Mouse (Mus musculus): ENCODE results near the gene Sebox. TPM values are rescaled to one million over a fixed set of nuclear protein-coding genes. Genes with fewer than 3 reads are reported as not detected.

Gene Sebox
- polyA plus RNA-seq, 1 experiment, result not detected

GRCm38 (mm10) chr11:78534516-78534915 lies 31.3 kb downstream of the Sebox start:
- no peak for DNase-seq (ENCODE audit: low read depth)

- no peak for DNase-seq (ENCODE audit: low read depth)
Measured at GRCm38 (mm10) chr11:78535376-78536079, 32.3 kb downstream of the Sebox start.

- DNase-seq (ENCODE audit: low read depth), result peak; percentile 96
Measured at GRCm38 (mm10) chr11:78536080-78536689, 32.9 kb downstream of the Sebox start, which contains the start of the genes Tnfaip1 and Ift20. Gene Tnfaip1, minus strand, starts transcription at chr11:78536332. Gene Ift20, plus strand, starts transcription at chr11:78536361.

GRCm38 (mm10) chr11:78536690-78537084 lies 33.4 kb downstream of the Sebox start:
- no peak for DNase-seq (ENCODE audit: low read depth)

- no peak for DNase-seq (ENCODE audit: low read depth)
Measured at GRCm38 (mm10) chr11:78540358-78540757, 37.1 kb downstream of the Sebox start.

GRCm38 (mm10) chr11:78544449-78545111 lies 41.3 kb downstream of the Sebox start:
- DNase-seq (ENCODE audit: low read depth), result no peak

- no peak for DNase-seq (ENCODE audit: low read depth)
Measured at GRCm38 (mm10) chr11:78545181-78545580, 41.9 kb downstream of the Sebox start.

- no peak for DNase-seq (ENCODE audit: low read depth)
Measured at GRCm38 (mm10) chr11:78547718-78548460, 44.6 kb downstream of the Sebox start.

GRCm38 (mm10) chr11:78549491-78549987 lies 46.3 kb downstream of the Sebox start:
- DNase-seq (ENCODE audit: low read depth), result no peak

- DNase-seq (ENCODE audit: low read depth), result no peak
Measured at GRCm38 (mm10) chr11:78550168-78551058, 47.2 kb downstream of the Sebox start, which contains the start of gene Tmem97. Gene Tmem97, minus strand, starts transcription at chr11:78550777.

- no peak for DNase-seq (ENCODE audit: low read depth)
Measured at GRCm38 (mm10) chr11:78551059-78551398, 47.8 kb downstream of the Sebox start.

Other genes starting within 250 kb of the Sebox start
- gene 2610507B11Rik, start 241.7 kb upstream of the Sebox start, polyA plus RNA-seq (2012; rRNA removed), result 99.8 and 106 TPM in 2 replicates
- gene BC030499, start 212.6 kb upstream of the Sebox start, polyA plus RNA-seq (2012; rRNA removed), result 0.13 and 0.20 TPM in 2 replicates
- gene Spag5, start 201.9 kb upstream of the Sebox start, polyA plus RNA-seq (2012; rRNA removed), result 1.2 and 1.4 TPM in 2 replicates
- gene Aldoc, start 180.5 kb upstream of the Sebox start, polyA plus RNA-seq (2012; rRNA removed), result 34.4 and 59.8 TPM in 2 replicates
- gene Pigs, start 175.0 kb upstream of the Sebox start, polyA plus RNA-seq (2012; rRNA removed), result 69.5 and 94.1 TPM in 2 replicates
- 84.3 and 193 TPM in 2 replicates for gene Unc119, start 160.0 kb upstream of the Sebox start, polyA plus RNA-seq (2012; rRNA removed)
- not detected in 2 replicates for gene Foxn1, start 116.9 kb upstream of the Sebox start, polyA plus RNA-seq (2012; rRNA removed)
- 8.7 and 12.2 TPM in 2 replicates for gene Slc13a2, start 81.2 kb upstream of the Sebox start, polyA plus RNA-seq (2012; rRNA removed)
- gene Slc46a1, start 37.8 kb upstream of the Sebox start, polyA plus RNA-seq (2012; rRNA removed), result 58.5 and 77.0 TPM in 2 replicates
- 4.1 and 5.8 TPM in 2 replicates for gene Sarm1, start 5.7 kb upstream of the Sebox start, polyA plus RNA-seq (2012; rRNA removed)
- 17.1 and 23.1 TPM in 2 replicates for gene Vtn, start 4.4 kb upstream of the Sebox start, polyA plus RNA-seq (2012; rRNA removed)
- 20.4 and 20.5 TPM in 2 replicates for gene Tmem199, start 8.7 kb downstream of the Sebox start, polyA plus RNA-seq (2012; rRNA removed)
- gene Poldip2, start 8.7 kb downstream of the Sebox start, polyA plus RNA-seq (2012; rRNA removed), result 77.0 and 81.6 TPM in 2 replicates
- gene Tnfaip1, start 32.9 kb downstream of the Sebox start, polyA plus RNA-seq (2012; rRNA removed), result 42.1 and 46.2 TPM in 2 replicates
- 98.4 and 124 TPM in 2 replicates for gene Ift20, start 32.9 kb downstream of the Sebox start, polyA plus RNA-seq (2012; rRNA removed)
- gene Tmem97, start 47.3 kb downstream of the Sebox start, polyA plus RNA-seq (2012; rRNA removed), result 28.2 and 31.0 TPM in 2 replicates
- gene Nlk, start 193.9 kb downstream of the Sebox start, polyA plus RNA-seq (2012; rRNA removed), result 17.4 and 18.5 TPM in 2 replicates
- 39.0 and 44.3 TPM in 2 replicates for gene Ccnq, start 248.3 kb downstream of the Sebox start, polyA plus RNA-seq (2012; rRNA removed)